Mouse (Mus musculus) thymus, postnatal 36 days (tissue): ENCODE data around the gene Card11.
A peak's percentile ranks its signal among the peaks of the same experiment; 100 is the strongest.

Experiments
- DNase-seq, 2 experiments: peaks; one replicate each; pipeline ENCODE4 v3.0.0; 2022; ENCODE audit warnings: mixed read lengths in 2 of 2

Card11 gene

GRCm38 (mm10) chr5:140917807-140918206, 82.6 kb downstream of the Card11 start:
- DNase-seq: no peak

- DNase-seq: no peak
These were observed 89.5 kb downstream of the Card11 start for GRCm38 (mm10) chr5:140910841-140911240.

GRCm38 (mm10) chr5:140900866-140901265, 99.5 kb downstream of the Card11 start:
- no peak for DNase-seq

DNA sequence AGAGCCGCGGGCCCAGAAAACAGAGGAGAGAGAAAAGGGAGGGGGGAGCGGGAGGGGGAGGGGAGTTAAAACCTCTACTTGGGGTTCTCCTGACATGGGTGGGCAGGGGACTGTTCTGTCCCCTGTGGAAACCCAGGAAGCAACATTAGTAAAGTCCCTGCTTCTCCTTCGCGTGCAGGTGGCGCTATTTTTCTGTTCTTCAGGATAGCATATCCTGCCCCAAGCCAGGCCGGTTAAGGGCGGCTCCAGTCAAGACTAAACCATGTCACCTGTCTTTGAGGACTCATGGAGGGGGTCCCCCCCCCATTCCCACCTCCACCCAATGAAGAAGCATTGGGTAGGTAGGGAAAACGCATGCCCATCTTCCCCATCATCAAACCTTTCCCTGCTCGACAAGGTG, 109.3 kb downstream of the Card11 start:
- DNase-seq: peak in 1 of 2 experiments; percentile 40

DNA sequence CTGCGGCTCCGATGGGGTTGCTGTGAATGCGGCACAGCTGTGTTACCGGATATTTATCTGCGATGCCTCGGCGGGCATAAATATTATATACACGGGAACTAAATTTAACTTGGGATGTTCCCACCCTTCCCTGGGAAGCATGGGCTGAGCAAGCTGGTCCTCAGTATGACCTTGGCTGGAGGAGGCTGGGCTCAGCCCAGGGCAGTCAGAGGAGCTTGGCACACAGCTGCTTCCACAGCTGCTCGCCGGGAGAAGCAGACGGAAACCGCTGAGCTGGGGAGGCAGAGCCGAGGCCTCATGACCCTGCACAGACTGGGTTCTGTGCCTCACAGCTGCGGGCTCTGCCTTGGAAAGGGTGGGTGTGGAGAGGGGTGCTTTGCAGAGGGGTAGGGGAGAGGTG, 110.3 kb downstream of the Card11 start:
- peak in 1 of 2 experiments; percentile 45 for DNase-seq

GRCm38 (mm10) chr5:140889539-140889938, 110.8 kb downstream of the Card11 start:
- peak; percentile 66 to 68 for DNase-seq

DNA sequence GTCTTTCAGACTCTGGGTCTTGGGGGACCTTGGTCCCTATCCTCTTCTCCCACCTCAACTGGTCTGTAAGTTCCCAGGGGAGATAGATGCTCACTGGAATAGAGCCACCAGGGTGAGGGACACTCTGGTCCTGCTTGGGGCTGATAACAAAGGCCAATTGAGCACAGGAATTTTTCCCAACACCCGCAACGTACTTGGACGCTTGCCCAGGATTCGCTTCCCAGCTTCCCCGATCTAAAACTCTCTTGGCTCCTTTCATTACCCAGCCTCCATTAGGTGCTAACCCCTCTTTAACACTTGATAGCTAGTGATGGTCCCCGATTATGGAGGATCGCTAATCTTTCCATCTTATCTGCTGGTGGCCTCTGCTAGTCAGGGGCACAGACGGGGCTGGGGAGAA, 112.5 kb downstream of the Card11 start:
- no peak for DNase-seq

DNA sequence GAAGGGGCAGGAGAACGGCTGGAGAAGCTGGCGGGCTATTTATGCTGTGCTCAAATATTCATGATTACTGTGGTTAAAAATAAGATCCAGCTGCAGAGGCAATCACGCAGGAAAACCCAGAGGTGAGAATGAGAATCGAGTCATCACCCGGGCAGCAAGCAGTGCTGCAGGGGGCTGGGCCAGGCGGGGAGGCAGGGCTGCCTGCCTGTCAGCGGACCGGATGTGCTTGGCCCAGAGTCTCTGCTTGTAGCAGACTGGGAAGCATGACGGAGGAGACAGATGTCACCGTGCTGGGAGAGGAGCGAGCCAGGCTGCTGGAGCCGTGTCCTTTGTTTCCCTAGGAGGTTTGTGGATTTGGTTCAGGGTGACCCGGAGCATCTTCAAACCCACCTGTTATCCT, 115.4 kb downstream of the Card11 start:
- no peak for DNase-seq

GRCm38 (mm10) chr5:140882391-140882790, 118.0 kb downstream of the Card11 start:
- no peak for DNase-seq

DNA sequence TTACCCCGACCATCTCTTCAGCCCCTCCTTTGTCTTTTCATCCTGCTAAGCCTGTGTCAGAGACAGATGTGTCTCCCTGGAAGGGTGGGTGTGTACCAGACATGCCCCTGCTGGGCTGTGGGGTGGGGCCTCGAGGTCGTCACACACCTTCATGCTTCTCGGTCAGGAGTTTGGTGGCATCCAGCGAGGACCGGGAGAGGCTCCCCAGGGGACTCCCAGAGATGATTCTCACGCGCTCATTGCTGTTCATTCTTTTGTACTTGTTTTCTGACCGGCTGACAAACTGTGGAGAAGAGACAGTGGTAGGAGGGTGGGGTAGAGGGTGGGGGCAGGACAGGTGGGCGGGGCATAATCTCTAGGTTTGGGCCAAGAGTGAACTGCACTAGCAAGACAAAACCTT, 120.2 kb downstream of the Card11 start:
- DNase-seq: no peak

DNA sequence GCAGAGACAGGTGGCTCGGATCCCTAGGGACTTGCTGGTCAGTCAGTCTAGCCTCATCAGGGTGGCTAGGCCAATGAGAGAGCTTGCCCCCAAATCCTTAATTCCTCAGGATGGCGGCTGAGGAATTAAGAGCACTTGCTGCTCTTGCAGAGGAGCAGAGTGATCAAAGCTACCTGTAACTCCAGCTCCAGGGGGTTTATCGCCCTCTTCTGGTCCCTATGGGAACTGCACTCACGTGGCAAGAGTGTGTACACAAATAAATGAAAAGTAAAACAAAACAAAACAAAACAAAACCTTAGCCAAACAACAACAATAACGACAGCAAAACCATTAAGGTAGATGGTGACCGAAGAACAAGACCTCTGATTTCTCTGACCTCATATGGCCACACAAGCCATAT, 121.7 kb downstream of the Card11 start:
- DNase-seq: no peak

DNA sequence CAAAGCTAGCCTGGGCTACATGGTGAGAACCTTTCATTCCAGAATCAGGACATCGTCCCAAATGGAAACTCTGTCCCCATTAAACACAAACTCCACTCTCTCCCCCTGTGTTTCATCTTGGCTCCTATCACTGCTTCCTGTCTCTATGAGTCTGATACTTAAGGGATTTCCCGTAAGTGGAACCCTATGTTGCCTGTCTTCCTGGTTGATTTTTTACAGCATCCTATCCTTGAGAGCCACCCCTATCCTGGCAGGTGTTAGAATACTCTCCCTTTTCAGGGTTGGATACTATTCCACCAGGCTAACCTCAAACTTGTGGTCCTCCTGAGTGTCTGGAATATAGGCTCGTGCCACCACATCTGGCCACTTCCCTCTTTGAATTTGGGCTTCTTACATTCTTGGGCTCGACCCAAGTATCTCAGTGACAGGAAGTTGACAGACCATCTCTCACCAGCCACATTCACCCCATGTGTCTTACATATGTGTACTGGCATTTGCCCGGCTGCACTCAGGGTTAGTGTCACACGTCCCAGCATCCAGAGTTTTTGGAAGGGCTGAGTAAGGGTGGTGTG, 126.6 kb downstream of the Card11 start:
- no peak for DNase-seq

- DNase-seq: peak; percentile 23 to 36
These were observed 127.3 kb downstream of the Card11 start for GRCm38 (mm10) chr5:140873039-140873551.

DNA sequence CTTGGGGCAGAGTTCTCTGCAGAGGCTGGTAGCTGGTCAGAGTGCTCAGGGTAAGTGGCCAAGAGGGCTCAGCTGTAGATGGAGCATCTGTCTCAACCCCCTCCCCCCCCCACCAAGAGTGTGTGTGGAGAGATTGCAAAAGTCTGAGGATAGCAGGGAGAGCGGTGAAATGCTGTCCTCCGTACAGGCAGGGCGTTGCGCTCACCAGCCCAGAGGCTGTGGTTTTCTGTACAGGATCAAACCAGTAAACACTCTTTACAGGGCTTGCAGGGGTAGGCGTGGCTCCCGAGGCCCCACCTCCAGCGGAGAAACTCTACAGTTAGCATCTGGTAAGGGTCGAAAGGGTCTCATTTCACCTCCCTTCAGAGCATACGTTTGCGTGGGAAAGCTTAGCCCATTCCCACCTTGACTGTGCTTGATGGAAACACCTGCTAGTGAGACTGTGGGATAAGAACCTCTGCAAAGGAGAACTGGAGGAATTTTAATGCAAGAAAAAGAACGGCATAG, 127.8 kb downstream of the Card11 start:
- DNase-seq: peak; percentile 75 to 81

- DNase-seq: peak; percentile 59 to 72
These were observed 129.1 kb downstream of the Card11 start for GRCm38 (mm10) chr5:140871241-140871640.

- peak; percentile 58 to 62 for DNase-seq
These were observed 131.3 kb downstream of the Card11 start for GRCm38 (mm10) chr5:140869034-140869433.

GRCm38 (mm10) chr5:140859730-140860129, 140.7 kb downstream of the Card11 start:
- DNase-seq: no peak

GRCm38 (mm10) chr5:140858335-140858734, 142.0 kb downstream of the Card11 start:
- DNase-seq: peak; percentile 33 to 55

DNA sequence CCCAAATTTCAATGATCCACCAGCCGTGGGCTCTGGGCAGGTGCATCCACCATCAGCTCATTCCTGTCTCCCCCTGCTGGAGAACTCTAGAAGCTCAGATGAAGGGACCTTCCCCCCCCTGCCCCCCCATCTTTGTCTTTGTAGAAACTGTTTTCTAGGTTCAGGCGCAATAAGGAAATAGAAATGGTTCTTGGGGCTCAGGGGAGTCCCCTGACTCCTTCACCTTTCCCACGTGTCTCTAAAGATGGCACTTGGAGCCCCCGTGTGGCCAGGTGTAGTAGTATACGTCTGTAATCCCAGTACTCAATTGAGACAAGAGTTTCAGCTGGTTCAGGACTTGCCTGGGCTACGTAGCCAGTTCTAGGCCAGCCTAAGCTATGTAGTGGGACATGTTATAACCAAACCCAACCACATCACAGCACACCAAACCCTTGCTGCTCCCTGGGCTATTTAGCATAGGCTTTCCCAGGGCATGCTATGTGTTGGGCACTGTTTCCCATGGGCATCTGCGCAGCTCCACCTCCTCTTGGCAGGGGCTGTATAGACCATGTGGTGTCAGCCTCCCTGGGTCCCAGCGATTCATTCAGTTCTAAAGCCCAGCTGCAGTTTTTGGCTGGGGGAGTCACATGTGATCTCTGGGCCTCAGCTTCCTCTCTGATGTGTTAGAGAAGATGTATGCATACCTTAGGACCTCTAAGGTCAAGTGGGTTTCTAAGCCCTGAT, 142.8 kb downstream of the Card11 start:
- DNase-seq: peak in 1 of 2 experiments; percentile 24

- no peak for DNase-seq
These were observed 144.4 kb downstream of the Card11 start for GRCm38 (mm10) chr5:140855909-140856530.

DNA sequence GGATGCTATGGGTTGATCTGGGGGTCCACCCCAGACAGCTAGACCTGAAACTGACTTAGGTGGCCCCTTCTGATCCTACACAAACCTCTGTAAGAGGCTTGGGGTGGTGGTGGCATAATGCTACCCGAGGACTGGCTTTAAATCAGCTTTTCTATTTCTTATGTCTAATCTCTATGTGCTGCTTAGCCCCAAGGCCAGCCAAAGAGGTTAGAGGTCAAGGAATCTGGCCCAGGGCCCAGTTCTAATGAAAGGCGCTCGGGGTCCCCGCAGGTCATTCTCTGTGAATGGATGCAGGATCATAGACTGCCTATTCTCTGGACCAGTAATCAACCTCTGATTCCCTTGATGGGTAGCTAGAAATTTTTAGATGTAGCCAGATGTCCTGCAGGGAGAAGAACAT, 145.7 kb downstream of the Card11 start:
- no peak for DNase-seq

DNA sequence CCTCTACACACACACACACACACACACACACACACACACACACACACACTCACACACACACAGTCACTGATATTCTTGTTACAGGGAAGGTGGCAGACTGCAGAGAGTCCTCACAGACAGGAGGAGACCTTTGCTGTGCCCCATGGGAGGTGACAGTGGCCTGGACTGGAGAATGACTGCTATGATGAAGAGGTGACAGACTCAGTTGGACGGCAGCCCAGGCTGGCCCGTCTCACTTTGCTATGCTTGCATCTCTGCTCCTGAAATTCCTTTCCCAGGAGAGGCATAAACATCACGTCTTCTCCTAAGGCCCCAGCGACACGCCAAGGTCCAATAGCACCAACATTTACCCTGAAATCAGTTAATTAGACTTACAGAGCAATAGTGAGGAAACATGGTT, 146.7 kb downstream of the Card11 start:
- DNase-seq: no peak

DNA sequence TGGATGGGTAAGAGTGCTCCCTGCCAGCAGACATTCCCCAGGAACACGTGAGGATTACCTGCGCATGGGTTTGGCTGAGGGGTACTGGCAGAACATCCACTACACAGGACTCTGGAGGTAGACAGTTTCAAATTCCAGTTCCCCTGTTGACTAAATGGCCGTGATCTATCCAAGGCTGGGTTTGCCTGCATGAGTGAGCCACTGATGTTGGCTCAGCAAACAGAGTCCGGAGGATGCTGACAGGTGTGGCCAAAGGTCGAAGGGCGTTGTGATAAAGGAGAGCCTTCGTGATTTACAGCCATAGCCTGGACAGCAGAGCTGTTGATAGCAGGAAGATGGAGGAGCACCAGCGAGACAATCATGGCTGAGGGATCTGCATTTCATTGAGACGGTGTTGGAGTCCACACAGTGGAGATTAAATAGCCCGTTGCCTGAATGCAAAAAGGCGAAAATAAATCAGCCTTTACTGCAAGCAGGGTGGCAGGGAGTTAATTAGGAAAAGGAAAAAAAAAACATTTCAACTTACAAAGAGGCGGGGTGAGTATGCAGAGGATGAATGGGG, 147.9 kb downstream of the Card11 start:
- DNase-seq: no peak
